Mouse (Mus musculus): ENCODE data around the gene Vmn1r37. TPM values are rescaled to one million over a fixed set of nuclear protein-coding genes. Genes with fewer than 3 reads are reported as not detected.
"Not testable (repeated sequence)": the region's sequence is repeated elsewhere in the genome, so short reads cannot be mapped to it uniquely, and the experiment has no call there.

The Vmn1r37 gene
- polyA plus RNA-seq (2014; fragmentation: Nextera tagmentation; extraction: Ambion mirVana): not detected in 2 replicates

- H3K9me3 ChIP-seq (ENCODE audit: control insufficient read depth, low read length); H3K9ac ChIP-seq (ENCODE audit: low read length); H3K4me3 ChIP-seq (ENCODE audit: low read depth, low read length); H3K4me1 ChIP-seq (ENCODE audit: control insufficient read depth, insufficient read depth, low read length); ATAC-seq (ENCODE audit: low FRiP score); H3K27me3 ChIP-seq (ENCODE audit: control insufficient read depth, insufficient read depth, low read length); H3K36me3 ChIP-seq (ENCODE audit: control insufficient read depth, insufficient read depth, low read length); DNase-seq (ENCODE audit: low spot score, missing footprints); H3K4me2 ChIP-seq; H3K27ac ChIP-seq (ENCODE audit: low read depth, low read length): not testable (repeated sequence)
These were observed at the start of gene Vmn1r37 for GRCm38 (mm10) chr6:66729082-66729481. Gene Vmn1r37 (plus strand): TSS chr6:66729382.

GRCm38 (mm10) chr6:66685806-66686205 is 43.4 kb upstream of the Vmn1r37 start, which contains the start of gene Vmn1r35:
Gene Vmn1r35 (minus strand): TSS chr6:66685906.
- no peak within 1 kb of the TSS for H3K4me3 ChIP-seq (ENCODE audit: low read depth, low read length)
- 80% methylated on average over 3 of the region's 3 CpGs for WGBS
- no peaks in the 10 kb centered on the region for H3K9me3 ChIP-seq (ENCODE audit: control insufficient read depth, low read length)
- ATAC-seq (ENCODE audit: low FRiP score) (no peak), DNase-seq (ENCODE audit: low spot score, missing footprints) (no peak)
- H3K27me3 ChIP-seq (ENCODE audit: control insufficient read depth, insufficient read depth, low read length): no peaks in the 10 kb centered on the region
- H3K4me1 ChIP-seq (ENCODE audit: control insufficient read depth, insufficient read depth, low read length): no peaks in the 10 kb centered on the region
- no peak within 1 kb of the TSS for H3K27ac ChIP-seq (ENCODE audit: low read depth, low read length)
- no peaks in the 10 kb centered on the region for H3K36me3 ChIP-seq (ENCODE audit: control insufficient read depth, insufficient read depth, low read length)
- no peak within 1 kb of the TSS for H3K4me2 ChIP-seq
- H3K9ac ChIP-seq (ENCODE audit: low read length): no peak within 1 kb of the TSS

- H3K9ac ChIP-seq (ENCODE audit: low read length): no peak overlapping the region
- H3K27ac ChIP-seq (ENCODE audit: low read depth, low read length): no peak overlapping the region
- H3K36me3 ChIP-seq (ENCODE audit: control insufficient read depth, insufficient read depth, low read length): no peaks in the 10 kb centered on the region
- no peak overlapping the region for H3K4me2 ChIP-seq
- no peak for DNase-seq (ENCODE audit: low spot score, missing footprints)
- H3K4me1 ChIP-seq (ENCODE audit: control insufficient read depth, insufficient read depth, low read length): no peaks in the 10 kb centered on the region
- H3K27me3 ChIP-seq (ENCODE audit: control insufficient read depth, insufficient read depth, low read length): no peaks in the 10 kb centered on the region
- H3K9me3 ChIP-seq (ENCODE audit: control insufficient read depth, low read length): no peaks in the 10 kb centered on the region
- ATAC-seq (ENCODE audit: low FRiP score): no peak
- H3K4me3 ChIP-seq (ENCODE audit: low read depth, low read length): no peak overlapping the region
These were observed 20.3 kb upstream of the Vmn1r37 start for GRCm38 (mm10) chr6:66708901-66709300.

- H3K4me2 ChIP-seq: no peak overlapping the region
- H3K4me1 ChIP-seq (ENCODE audit: control insufficient read depth, insufficient read depth, low read length): no peaks in the 10 kb centered on the region
- ATAC-seq (ENCODE audit: low FRiP score) (no peak), DNase-seq (ENCODE audit: low spot score, missing footprints) (no peak)
- H3K4me3 ChIP-seq (ENCODE audit: low read depth, low read length): no peak overlapping the region
- 79% methylated on average over 3 of the region's 3 CpGs for WGBS
- H3K9me3 ChIP-seq (ENCODE audit: control insufficient read depth, low read length): no peaks in the 10 kb centered on the region
- no peaks in the 10 kb centered on the region for H3K36me3 ChIP-seq (ENCODE audit: control insufficient read depth, insufficient read depth, low read length)
- H3K27ac ChIP-seq (ENCODE audit: low read depth, low read length): no peak overlapping the region
- H3K27me3 ChIP-seq (ENCODE audit: control insufficient read depth, insufficient read depth, low read length): no peaks in the 10 kb centered on the region
- H3K9ac ChIP-seq (ENCODE audit: low read length): no peak overlapping the region
These were observed 15.3 kb upstream of the Vmn1r37 start for GRCm38 (mm10) chr6:66713854-66714253.

GRCm38 (mm10) chr6:66719068-66719467 is 10.1 kb upstream of the Vmn1r37 start, which contains the start of gene Vmn1r36:
Gene Vmn1r36 (minus strand): TSS chr6:66719168.
- not testable (repeated sequence) for ATAC-seq (ENCODE audit: low FRiP score); DNase-seq (ENCODE audit: low spot score, missing footprints); H3K4me3 ChIP-seq (ENCODE audit: low read depth, low read length); H3K9ac ChIP-seq (ENCODE audit: low read length); H3K9me3 ChIP-seq (ENCODE audit: control insufficient read depth, low read length); H3K4me2 ChIP-seq; H3K36me3 ChIP-seq (ENCODE audit: control insufficient read depth, insufficient read depth, low read length); H3K27ac ChIP-seq (ENCODE audit: low read depth, low read length); H3K4me1 ChIP-seq (ENCODE audit: control insufficient read depth, insufficient read depth, low read length); H3K27me3 ChIP-seq (ENCODE audit: control insufficient read depth, insufficient read depth, low read length)
- WGBS: 76% methylated on average over 2 of the region's 2 CpGs

GRCm38 (mm10) chr6:66782527-66782926 is 53.3 kb downstream of the Vmn1r37 start, which contains the start of gene Vmn1r38:
Gene Vmn1r38 (minus strand): TSS chr6:66782627.
- not testable (repeated sequence) for H3K27me3 ChIP-seq (ENCODE audit: control insufficient read depth, insufficient read depth, low read length); H3K9me3 ChIP-seq (ENCODE audit: control insufficient read depth, low read length); H3K27ac ChIP-seq (ENCODE audit: low read depth, low read length); H3K4me1 ChIP-seq (ENCODE audit: control insufficient read depth, insufficient read depth, low read length); ATAC-seq (ENCODE audit: low FRiP score); H3K4me2 ChIP-seq; H3K9ac ChIP-seq (ENCODE audit: low read length); H3K36me3 ChIP-seq (ENCODE audit: control insufficient read depth, insufficient read depth, low read length); DNase-seq (ENCODE audit: low spot score, missing footprints); H3K4me3 ChIP-seq (ENCODE audit: low read depth, low read length)

Other genes starting within 250 kb of the Vmn1r37 start
- 133 and 142 TPM in 2 replicates for gene Mad2l1, start 194.0 kb upstream of the Vmn1r37 start, polyA plus RNA-seq (2014; fragmentation: Nextera tagmentation; extraction: Ambion mirVana)
- gene Vmn1r32, start 169.3 kb upstream of the Vmn1r37 start, polyA plus RNA-seq (2014; fragmentation: Nextera tagmentation; extraction: Ambion mirVana): 0.15 TPM in 1 of 2 replicates, not detected in the other
- not detected in 2 replicates for gene Vmn1r33, start 111.1 kb upstream of the Vmn1r37 start, polyA plus RNA-seq (2014; fragmentation: Nextera tagmentation; extraction: Ambion mirVana)
- not detected in 2 replicates for gene Vmn1r34, start 85.5 kb upstream of the Vmn1r37 start, polyA plus RNA-seq (2014; fragmentation: Nextera tagmentation; extraction: Ambion mirVana)
- not detected in 2 replicates for gene Vmn1r35, start 43.5 kb upstream of the Vmn1r37 start, polyA plus RNA-seq (2014; fragmentation: Nextera tagmentation; extraction: Ambion mirVana)
- not detected in 2 replicates for gene Vmn1r36, start 10.2 kb upstream of the Vmn1r37 start, polyA plus RNA-seq (2014; fragmentation: Nextera tagmentation; extraction: Ambion mirVana)
- gene Vmn1r38, start 53.2 kb downstream of the Vmn1r37 start, polyA plus RNA-seq (2014; fragmentation: Nextera tagmentation; extraction: Ambion mirVana): not detected in 2 replicates
- not detected in 2 replicates for gene Vmn1r39, start 81.2 kb downstream of the Vmn1r37 start, polyA plus RNA-seq (2014; fragmentation: Nextera tagmentation; extraction: Ambion mirVana)
- gene Gng12, start 167.0 kb downstream of the Vmn1r37 start, polyA plus RNA-seq (2014; fragmentation: Nextera tagmentation; extraction: Ambion mirVana): 40.8 and 48.2 TPM in 2 replicates

Data from midbrain, embryonic 11.5 days (tissue).